Mouse (Mus musculus): ENCODE results near the gene Rex1bd.

Rex1bd gene

DNA sequence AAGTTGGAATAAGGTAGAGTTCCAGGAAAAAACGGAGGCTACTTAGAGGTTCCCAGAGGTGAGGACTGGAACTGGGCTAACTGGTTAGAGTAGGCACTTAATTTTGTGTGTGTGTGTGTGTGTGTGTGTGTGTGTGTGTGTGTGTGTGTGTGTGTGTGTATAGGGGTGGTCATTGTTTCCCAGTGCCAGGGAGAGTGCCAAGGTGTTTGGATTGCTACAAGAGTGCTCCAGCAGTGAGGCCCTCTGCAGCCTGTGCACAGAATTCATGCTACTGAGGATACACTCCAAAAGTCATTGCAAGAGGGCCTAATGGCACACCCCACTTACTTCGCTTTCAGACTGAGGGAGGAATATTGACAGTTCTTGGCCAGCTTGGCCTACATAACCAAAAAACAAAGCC is 23.6 kb downstream of the Rex1bd start:
- in situ Hi-C loops (cut with MboI, MseI), result no loop called here

DNA sequence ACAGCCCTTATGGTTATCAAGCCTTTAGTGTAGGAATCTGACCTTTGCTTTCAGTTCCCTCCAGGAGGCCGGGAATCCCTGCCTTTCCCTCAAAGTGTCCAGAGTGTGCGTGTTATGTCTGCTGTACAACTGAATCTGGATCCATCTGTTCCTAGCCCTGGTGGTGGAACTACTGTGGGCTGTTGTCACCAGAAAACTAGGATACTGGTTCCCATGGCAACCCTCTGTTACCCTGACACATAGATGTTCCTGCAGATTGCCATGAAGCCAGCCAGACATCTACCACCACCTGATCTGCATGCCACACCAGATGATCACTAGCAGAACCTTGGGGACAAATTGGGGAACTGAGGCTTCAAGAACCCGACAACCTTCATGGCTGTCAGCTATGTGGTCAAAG is 24.6 kb downstream of the Rex1bd start:
- in situ Hi-C loops (cut with MboI, MseI), result no loop called here

DNA sequence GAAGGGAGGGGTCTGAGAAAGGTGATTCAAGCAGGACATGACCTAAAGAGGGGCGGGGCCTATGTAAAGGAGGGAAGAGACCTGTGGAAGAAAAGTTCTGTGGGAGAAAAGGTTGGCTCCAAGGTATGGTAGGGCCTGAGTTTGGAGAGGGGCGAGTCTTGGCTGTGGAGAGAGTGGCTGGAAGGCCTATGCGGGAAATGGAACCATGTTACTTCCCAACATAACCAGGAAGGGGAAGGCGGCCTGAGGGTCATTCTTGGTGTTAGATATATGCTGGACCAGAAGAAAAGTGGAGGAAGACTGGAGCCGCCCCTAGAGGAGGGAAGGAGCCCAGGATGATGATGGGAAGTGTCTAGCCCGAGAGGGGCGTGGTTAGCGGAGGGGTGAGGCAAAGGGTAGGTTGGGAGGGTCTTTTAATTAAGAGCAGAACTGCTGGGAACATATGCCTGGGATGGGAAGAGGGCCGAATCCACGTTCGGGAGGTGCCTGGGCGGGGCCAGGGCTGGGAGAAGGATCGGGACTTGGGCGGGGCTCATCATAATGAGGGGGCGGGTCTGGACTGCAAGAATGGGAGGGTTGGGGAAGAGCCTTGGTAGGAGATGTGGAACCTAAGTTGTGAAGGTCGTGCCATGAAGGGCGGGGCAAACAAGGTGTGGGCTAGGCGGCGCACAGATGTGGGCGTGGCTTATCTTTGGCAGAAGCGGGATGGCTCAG is 29.1 kb downstream of the Rex1bd start:
- in situ Hi-C loops (cut with MboI, MseI), result no loop called here

DNA sequence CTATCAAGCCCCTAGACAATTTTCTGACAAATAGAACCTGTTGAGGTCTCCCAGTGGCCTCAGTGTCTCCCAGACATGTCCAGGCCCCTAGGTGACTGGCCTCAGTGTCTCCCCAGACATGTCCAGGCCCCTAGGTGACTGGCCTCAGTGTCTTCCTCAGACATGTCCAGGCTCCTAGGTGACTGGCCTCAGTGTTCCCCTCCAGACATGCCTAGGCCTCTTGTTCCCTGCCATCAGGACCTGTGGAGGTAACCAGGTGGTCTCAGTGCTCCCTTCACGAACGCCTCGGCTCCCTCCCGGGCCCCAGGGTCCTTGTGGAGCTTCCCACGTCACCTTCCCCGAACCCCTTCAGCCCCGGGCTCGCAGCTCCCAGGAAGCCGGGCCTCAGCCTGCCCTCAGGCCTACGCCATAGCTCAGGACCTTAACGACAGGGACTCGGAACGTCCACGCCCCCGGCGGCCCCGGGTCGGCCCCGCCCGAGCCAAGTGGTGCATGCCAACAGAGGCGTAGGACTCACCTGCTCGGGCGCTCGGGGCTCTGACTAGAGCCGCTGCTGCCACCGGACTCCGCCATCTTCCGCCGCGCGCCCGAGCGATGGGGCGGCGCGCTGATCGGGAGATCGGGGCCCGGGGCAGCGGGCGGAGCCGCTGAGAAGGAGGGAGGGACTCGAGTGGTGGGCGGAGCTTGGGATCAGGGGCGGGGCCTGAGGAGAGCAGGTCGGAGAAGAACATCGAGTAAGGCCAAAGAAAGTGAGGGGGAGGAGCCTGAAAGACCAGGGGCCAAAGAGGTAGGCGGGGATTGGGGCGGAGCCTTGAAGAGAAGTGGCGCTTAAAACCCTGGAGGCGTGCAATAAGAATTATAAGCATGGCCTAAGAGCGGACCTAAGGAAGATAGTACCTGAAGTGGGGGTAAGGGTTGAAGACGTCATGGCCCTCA is 30.0 kb downstream of the Rex1bd start, which contains the start of gene Klhl26:
Klhl26 (minus strand) TSS at position 636 of the 936 bp plus-strand sequence.
- in situ Hi-C loops (cut with MboI, MseI), result no loop called here

DNA sequence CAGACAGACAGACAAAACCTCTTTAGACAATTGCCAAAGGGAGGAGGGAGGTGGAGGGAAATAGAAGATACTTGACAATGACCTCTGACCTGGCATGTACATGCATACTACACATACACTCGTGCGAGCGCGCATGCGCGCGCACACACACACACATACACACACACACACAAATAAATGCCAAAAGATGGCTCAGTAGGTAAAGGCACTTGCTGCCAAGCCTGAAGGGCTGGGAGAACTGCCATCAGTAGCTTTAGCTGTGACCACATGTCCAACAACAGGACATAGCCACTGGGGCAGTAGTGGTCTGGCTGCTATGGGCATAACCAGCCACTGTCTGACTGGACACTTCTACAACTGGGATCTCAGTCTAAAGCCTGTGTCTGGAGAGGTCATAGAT is 34.7 kb downstream of the Rex1bd start:
- in situ Hi-C loops (cut with MboI, MseI), result no loop called here

DNA sequence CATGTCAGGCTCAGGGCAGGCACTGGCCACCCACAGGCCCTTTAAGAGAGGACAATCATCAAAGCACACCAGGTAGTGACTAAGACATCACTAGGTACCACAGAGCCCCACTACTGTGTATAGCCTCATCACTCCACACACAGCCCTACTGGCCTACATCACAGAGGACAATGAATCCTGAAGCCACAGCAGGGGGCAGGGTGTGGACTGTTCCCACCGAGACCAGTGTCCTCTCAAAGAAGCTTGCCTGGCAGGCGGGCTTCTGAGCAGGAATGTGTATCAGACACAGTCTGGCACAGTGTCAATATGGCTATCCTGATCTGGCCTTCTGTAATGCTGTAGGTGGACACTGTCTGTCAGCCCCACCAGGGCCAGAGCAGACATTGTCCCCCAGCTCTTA is 36.6 kb downstream of the Rex1bd start:
- in situ Hi-C loops (cut with MboI, MseI), result no loop called here

DNA sequence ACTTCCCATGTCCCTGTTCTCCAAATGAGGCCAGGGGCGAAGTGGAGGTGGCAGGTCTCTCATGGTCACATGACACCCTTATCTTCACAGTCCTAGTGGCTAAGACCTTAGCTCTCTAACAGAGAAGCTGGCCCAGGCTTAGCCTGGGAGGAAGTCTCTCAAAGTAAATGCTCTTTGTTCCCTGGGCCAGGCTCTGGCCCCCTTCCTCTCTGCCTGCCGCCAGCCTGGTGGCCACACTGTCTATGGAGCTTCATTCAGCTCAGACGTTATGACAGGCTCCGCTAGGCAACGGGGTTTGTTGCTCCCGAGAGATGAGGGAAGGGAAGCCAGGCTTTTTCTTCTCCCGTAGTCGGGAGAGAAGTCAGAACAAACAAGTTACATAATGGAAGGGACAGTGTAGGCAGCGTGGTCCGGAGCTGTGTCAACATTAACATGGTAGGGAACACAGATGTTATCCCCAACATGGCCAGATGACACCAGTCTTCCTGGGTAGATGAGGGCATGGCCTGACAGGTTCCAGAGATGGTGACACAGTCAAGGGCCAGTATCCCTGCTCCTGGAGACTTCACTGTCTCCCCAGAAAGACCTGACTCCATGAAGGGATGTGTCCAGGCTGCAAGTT is 37.1 kb downstream of the Rex1bd start:
- in situ Hi-C loops (cut with MboI, MseI), result no loop called here

DNA sequence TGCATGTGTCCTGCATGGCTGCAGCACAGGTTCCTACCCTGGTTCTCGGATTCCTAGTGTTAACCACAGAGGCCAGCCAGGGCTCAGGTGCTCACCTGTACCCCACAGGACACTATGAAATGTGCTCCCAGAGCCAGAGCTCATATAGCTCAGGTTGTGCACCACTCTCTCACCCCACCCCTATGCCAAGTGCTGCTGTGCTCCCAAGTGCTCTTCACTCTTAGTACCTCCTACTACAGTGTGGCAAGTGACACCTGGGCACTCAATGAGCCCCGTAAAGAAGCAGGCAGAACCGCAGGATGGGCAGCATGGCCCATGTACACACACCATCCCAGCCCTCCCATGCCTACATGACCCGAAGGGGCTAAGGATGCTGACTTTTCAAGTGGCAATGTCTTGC is 37.8 kb downstream of the Rex1bd start:
- in situ Hi-C loops (cut with MboI, MseI), result no loop called here

DNA sequence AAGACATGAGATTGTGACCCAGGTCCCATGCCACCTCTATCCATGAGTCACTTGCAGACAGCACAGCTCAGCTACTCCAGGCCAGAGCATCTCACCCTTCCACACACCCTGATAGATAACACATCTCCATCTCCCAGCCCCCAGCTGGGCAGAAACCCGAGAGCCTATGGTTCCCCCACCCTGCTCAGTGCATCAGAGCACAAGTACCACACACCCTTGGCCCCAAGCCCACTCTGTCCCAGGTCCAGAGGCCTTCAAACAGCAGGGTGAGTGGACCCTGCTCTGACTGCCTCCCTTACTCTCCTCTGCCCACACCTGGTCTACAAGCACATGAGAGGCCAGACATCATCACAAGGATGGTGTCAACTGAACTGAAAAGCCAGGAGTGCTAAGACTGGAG is 38.6 kb downstream of the Rex1bd start:
- in situ Hi-C loops (cut with MboI, MseI), result no loop called here

DNA sequence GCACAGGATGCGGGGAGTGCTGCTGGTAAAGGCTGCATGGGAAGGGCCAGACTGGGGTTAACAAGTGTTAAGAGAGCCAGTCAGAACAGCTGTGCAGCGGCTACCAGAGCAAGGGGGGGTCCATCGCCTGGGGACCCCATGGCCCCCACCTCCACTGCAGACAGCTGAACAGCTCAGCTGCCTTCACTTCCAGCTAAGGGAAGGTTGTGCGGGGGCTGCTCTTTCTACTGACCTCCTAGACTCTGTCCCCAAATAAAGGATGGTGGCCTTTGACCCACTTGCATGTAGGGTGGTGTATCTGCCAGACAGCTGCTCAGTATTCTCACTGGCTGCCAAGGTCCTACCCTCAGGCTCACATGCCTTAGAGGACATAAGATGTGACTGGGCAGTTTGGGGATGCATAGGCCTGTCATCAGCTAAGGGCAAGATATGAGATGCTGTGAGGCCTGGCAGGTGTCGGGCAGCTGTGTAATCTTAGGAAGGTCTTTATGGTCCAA is 39.3 kb downstream of the Rex1bd start:
- in situ Hi-C loops (cut with MboI, MseI), result no loop called here

DNA sequence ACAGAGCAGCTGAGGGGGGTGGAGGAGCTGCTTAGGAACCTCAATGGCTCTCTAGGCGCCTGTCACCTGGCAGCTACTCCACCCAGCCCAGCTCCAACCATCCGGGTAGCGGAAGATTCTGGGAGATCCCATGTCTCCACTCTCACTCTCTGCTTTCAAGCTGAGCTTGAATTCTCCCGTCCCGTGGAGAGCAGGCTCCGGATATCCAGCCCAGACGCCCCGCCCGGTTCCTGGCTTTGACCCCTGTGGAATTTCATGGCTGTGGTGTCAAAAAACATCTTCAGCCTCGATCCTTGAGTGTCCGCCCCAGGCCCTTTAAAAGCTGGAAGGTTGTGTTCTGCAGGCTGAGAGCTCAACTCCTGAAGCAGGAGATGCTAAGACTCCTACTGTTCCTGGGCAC is 39.8 kb downstream of the Rex1bd start:
- in situ Hi-C loops (cut with MboI, MseI), result no loop called here

DNA sequence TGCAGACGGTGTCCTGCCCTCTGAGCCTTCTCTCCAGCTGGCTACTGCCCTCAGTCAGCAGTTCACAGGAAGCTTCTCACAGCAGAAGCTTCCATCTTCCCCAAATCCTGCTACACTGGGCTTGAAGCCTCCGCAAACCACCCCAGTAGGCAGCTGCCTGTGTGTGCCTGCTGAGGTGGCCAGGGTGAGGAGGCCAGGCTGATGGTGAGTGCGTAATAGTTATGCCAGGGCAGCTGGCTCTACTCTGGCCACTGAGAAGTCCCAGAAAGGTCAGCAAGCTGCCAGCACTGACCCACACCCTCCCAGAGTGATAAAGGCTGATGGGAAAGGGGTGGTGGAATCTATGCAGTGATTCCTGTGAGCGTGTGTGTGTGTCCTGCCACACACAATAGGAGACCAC is 40.2 kb downstream of the Rex1bd start:
- in situ Hi-C loops (cut with MboI, MseI), result no loop called here

DNA sequence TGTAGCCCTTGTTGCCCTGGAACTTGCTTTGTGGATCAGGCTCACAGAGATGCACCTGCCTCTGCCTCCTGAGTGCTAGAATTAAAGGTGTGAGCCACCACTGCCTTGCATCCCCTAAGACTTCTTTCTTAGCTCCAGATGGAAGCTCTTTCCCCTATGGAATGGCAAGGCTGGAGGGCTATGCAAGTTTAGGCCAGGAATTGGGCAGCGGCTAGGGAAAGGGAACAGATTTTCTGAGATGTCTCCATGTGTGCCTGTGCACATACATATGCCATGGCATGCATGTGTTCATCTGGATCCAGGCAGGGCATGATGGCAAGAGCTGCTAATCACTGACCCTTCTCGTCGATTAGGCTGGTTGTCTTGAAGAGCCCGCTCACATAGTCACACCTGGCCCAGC is 40.9 kb downstream of the Rex1bd start:
- in situ Hi-C loops (cut with MboI, MseI), result no loop called here

DNA sequence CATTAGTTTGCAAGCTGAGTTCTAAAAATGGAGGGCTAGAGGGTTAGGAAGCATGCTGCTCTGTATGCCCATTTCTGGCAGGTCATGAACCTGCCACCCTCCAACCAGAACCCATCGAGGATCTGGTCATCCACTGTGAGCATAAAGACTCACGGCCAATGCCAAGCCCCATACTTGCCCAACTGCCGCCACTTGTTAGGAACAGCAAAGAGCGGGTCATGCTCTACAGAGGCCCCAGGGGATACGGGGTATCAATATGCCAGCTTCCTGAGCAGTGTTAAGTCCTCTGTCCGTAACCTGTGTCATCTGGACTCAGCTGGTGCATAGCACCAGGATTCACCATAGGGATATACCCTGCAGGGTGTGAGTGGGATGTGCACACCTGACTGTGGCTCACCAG is 42.4 kb downstream of the Rex1bd start:
- in situ Hi-C loops (cut with MboI, MseI), result loop anchor here (5.0 kb wide), 1 partner anchor 72 kb away; no protein-coding TSS in a partner anchor

DNA sequence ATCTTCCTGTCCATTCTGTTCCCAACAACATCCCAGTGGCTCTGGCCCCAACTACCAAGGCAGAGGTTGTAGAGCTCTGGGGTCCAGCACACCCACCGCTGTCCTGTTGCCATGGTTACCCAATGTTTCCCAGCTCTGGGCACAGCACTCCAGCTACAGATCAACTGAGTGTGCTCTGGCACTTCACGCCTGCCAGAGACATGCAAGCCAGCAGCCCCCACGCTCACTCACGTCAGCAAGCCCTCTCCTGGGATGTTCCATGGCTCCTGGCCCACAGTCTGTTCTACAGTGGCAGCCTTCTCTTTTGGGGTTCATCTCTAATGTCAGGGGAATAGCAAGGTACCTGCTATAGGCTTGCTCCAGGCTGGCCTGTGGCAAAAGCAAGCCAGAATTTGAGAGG is 43.2 kb downstream of the Rex1bd start:
- in situ Hi-C loops (cut with MboI, MseI), result loop anchor here (5.0 kb wide), 1 partner anchor 71 kb away; no protein-coding TSS in a partner anchor

DNA sequence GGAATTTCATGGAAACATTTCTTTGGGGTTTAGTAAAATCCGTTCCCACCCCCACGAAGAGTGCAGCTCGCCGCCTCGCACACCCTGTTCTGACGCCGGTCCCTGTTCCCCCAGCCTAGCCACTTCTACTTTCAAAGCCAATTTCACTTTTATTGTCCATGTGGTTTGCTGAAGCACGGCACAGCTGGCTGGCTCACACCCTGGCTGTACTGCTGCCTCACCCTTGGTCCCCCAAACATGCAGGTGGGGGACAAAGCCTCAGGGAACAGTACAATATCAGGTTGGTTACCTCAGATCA is 44.1 kb downstream of the Rex1bd start:
- in situ Hi-C loops (cut with MboI, MseI), result loop anchor here (5.0 kb wide), 1 partner anchor 70 kb away; no protein-coding TSS in a partner anchor

DNA sequence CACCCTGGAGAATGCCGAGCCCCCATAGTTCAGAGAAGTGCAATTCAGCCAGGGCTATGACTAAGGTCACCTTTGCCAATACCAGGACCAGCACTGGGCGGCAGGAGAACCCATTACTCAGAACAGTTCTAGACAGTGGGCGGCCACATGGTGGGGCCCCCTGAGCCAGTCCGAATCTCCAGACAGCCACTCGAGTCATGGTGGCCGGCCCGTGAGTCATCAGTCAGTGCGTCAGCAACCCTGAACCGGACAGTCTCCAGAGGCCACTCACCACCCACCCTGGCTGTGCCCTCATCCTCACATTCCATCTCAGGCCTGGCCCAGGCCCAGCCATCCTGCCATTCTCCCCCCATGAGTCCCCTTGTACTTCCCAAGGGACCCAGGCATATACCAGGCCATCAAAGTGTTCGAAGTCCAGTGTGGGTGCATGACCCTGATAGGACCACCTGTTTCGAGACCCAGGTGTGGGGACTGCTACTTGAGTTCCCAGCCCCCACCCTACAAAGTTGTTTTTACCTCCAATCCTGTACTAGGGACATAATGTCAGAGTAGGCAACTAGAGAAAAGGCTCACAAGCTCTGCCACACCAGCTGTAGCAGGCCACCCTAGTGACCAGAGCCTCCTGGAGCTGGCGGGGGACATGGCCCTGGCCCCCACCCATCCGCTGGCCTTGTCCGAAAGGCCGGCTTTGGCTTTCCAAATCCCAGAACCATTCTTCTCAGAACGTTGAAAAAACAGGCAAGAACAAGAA is 44.6 kb downstream of the Rex1bd start:
- in situ Hi-C loops (cut with MboI, MseI), result loop anchor here (5.0 kb wide), 1 partner anchor 70 kb away; no protein-coding TSS in a partner anchor

DNA sequence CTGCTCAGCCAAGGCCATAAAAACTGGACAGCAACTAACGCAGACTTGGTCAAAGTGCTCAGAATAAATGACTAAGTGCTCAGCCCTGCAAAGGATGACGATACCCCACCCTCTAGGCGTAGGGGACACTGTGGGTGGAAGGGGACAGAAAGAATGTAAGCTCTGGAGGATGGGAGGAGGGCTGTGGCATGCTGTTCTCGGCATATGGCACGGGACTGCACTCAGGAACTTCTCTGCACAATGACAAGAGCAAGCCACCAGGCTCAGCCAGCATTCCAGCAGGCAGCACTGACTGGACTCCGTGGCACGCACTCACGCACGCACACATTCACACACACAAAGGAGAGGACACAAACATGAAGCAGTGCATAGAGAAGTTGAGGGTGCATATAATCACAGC is 45.9 kb downstream of the Rex1bd start:
- in situ Hi-C loops (cut with MboI, MseI), result loop anchor here (5.0 kb wide), 1 partner anchor 68 kb away; no protein-coding TSS in a partner anchor

DNA sequence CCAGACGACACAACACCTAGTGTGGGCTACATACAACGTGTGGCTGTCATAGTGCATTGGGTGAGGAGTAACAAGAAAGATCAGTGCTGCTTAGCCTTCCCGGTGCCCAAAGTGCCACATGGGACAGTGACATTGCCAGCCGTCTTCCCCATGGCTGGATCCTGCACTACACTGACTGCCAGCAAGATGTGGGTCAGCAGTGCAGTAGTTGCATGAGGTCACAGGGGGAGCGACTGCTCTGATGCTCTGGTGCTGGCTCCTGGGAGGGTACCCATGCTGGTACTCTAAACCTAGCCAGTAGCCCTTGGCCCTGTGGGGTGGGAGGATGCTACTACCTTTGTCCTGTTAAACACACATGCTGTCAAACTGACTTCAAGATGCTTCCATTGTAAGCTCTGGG is 46.4 kb downstream of the Rex1bd start:
- in situ Hi-C loops (cut with MboI, MseI), result loop anchor here (5.0 kb wide), 1 partner anchor 68 kb away; no protein-coding TSS in a partner anchor

DNA sequence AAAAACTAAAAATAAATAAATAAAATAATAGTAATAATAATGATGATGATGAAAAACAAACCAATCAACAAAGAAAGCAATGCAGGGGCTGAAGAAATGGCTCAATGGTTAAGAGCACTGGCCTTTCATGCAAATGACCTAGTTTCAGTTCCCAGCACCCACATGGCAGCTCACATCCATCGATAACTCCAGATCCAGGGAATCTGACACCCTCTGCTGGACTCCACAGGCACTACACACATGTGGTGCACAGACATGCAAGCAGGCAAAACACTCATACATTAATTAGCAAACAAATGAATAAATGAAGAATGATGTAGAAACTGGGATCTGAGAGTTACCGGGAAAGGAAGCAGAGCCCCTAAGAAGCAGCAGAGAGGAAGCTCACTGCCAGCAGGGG is 46.9 kb downstream of the Rex1bd start:
- in situ Hi-C loops (cut with MboI, MseI), result loop anchor here (5.0 kb wide), 1 partner anchor 67 kb away; no protein-coding TSS in a partner anchor

DNA sequence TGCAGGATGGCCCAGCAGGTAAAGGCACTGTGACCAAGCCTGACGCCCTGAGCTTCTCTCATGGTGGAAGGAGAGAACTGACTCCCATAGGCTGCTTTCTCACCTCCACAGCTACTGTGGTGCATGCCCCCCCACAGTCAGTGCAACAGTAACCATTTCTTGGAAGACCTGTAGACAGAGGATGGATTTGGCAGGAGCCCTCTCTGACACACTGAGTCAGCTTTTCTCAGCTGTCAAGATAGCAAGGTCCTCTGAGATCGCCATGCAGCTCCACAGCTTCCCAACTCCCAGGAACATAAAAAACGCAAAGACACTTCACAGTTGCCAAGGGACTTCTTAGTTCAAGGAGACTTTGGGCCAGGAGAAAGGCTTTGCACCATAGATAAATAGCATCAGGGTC is 48.1 kb downstream of the Rex1bd start:
- in situ Hi-C loops (cut with MboI, MseI), result no loop called here
